Mouse (Mus musculus): ENCODE measurements around the gene Dhx37. TPM values are rescaled to one million over a fixed set of nuclear protein-coding genes. Genes with fewer than 3 reads are reported as not detected.
"Not testable (repeated sequence)": the region's sequence is repeated elsewhere in the genome, so short reads cannot be mapped to it uniquely, and the experiment has no call there.

The Dhx37 gene
- polyA plus RNA-seq, 1 experiment from 2014 or later: 7.2 TPM

DNA sequence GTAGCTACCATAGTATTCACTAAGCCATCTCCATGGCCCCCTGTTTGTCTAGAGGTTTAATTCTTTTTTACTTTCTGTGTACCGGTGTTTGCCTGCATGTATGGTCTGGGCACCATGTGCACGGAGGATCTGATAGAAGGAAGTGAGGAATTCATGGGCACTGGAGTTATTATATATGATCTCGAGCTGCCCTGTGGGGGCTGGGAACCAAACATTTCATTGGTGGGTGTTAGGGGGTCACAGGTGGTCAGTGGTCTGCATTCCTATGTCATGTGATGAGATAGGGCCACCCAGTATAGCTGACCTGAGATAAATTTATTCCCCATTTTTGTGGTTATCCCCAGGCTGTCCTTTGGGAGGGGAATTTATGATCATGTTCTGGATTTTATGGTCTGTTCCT lies 38.9 kb downstream of the Dhx37 start:
- Histone ChIP-seq H3K4me3 (ENCODE audit: low read depth, low read length) (no peak overlapping the region), H3K9me3 (replicated peaks; ENCODE audit: control insufficient read depth, low read length) (no peaks in the 10 kb centered on the region), H3K27ac (replicated peaks; ENCODE audit: low read depth, low read length) (peak overlapping the region; percentile 97; the same call in 1 of the 2 replicates), H3K4me1 (ENCODE audit: control insufficient read depth, insufficient read depth, low read length) (peaks cover 5% of the 10 kb centered on the region), H3K4me2 (ENCODE audit: low read depth, low read length) (no peak overlapping the region), H3K36me3 (replicated peaks; ENCODE audit: control insufficient read depth, insufficient read depth, low read depth, low read length) (no peaks in the 10 kb centered on the region), H3K27me3 (ENCODE audit: control insufficient read depth, insufficient read depth, low read length) (no peaks in the 10 kb centered on the region), H3K9ac (replicated peaks; ENCODE audit: low read length) (no peak overlapping the region)
- ATAC-seq (replicated peaks; ENCODE audit: insufficient number of reproducible peaks, low FRiP score, low TSS enrichment, low read depth): no peak
- DNase-seq (ENCODE audit: low spot score): no peak
- WGBS: 59% methylated on average over 3 of the region's 3 CpGs

GRCm38 (mm10) chr5:125393622-125394603 lies 40.0 kb downstream of the Dhx37 start:
- no peaks in the 10 kb centered on the region for H3K36me3 ChIP-seq (replicated peaks; ENCODE audit: control insufficient read depth, insufficient read depth, low read depth, low read length)
- H3K27ac ChIP-seq (replicated peaks; ENCODE audit: low read depth, low read length): peak overlapping the region; percentile 97
- peaks cover 5% of the 10 kb centered on the region for H3K4me1 ChIP-seq (ENCODE audit: control insufficient read depth, insufficient read depth, low read length)
- WGBS: 15% methylated on average over 22 of the region's 25 CpGs
- DNase-seq (ENCODE audit: low spot score) (peak; percentile 95), ATAC-seq (replicated peaks; ENCODE audit: insufficient number of reproducible peaks, low FRiP score, low TSS enrichment, low read depth) (peak; percentile 59; the same call in 1 of the 2 replicates)
- H3K4me2 ChIP-seq (ENCODE audit: low read depth, low read length): peak overlapping the region; percentile 39
- no peaks in the 10 kb centered on the region for H3K27me3 ChIP-seq (ENCODE audit: control insufficient read depth, insufficient read depth, low read length)
- peak overlapping the region; percentile 18; the same call in 1 of the 2 replicates for H3K4me3 ChIP-seq (ENCODE audit: low read depth, low read length)
- no peaks in the 10 kb centered on the region for H3K9me3 ChIP-seq (replicated peaks; ENCODE audit: control insufficient read depth, low read length)
- H3K9ac ChIP-seq (replicated peaks; ENCODE audit: low read length): peak overlapping the region; percentile 58

GRCm38 (mm10) chr5:125392977-125393621 lies 40.8 kb downstream of the Dhx37 start:
- H3K9me3 ChIP-seq (replicated peaks; ENCODE audit: control insufficient read depth, low read length): no peaks in the 10 kb centered on the region
- H3K9ac ChIP-seq (replicated peaks; ENCODE audit: low read length): peak overlapping the region; percentile 58
- DNase-seq (ENCODE audit: low spot score): peak; percentile 96
- peak overlapping the region; percentile 18 for H3K4me3 ChIP-seq (ENCODE audit: low read depth, low read length)
- H3K27ac ChIP-seq (replicated peaks; ENCODE audit: low read depth, low read length): peak overlapping the region; percentile 97
- WGBS: 0% methylated on average over 20 of the region's 20 CpGs
- H3K36me3 ChIP-seq (replicated peaks; ENCODE audit: control insufficient read depth, insufficient read depth, low read depth, low read length): no peaks in the 10 kb centered on the region
- peaks cover 5% of the 10 kb centered on the region for H3K4me1 ChIP-seq (ENCODE audit: control insufficient read depth, insufficient read depth, low read length)
- peak; percentile 92 for ATAC-seq (replicated peaks; ENCODE audit: insufficient number of reproducible peaks, low FRiP score, low TSS enrichment, low read depth)
- no peaks in the 10 kb centered on the region for H3K27me3 ChIP-seq (ENCODE audit: control insufficient read depth, insufficient read depth, low read length)
- peak overlapping the region; percentile 39 for H3K4me2 ChIP-seq (ENCODE audit: low read depth, low read length)

DNA sequence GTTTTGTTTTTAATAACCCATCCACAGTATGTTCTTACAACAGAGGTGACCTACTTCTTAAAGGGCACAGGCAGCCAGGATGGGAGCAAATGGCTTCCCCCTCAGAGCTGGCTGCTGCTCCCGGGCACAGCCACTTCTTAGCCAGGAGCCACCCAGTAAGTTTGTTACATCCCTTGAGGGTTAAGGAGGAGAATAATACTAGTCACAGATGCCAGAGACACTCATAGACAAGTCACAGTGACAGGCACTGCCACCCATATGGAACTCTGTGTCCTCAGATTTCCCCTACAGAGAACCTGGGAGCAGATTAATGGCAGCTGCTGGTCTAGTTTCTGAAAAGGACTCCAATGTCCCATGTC lies 41.3 kb downstream of the Dhx37 start:
- ATAC-seq (replicated peaks; ENCODE audit: insufficient number of reproducible peaks, low FRiP score, low TSS enrichment, low read depth): 0 out of 2 replicates have a peak, but pooled peaks have one; percentile 1

DNA sequence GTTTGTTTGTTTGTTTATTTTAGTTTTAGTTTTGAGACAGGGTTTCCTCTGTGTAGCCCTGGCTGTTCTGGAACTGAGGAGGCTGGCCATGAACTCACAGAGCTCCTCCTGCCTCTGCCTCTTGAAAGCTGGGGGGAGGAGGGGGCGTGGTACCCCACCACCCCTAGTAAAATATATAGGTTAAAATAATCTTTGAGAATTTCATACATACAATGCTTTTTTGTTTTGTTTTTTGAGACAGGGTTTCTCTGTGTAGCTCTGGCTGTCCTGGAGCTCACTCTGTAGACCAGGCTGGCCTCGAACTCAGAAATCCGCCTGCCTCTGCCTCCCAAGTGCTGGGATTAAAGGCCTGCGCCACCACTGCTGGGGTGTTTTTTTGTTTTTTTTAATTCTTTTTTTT lies 41.7 kb downstream of the Dhx37 start:
- not testable (repeated sequence) for H3K9ac ChIP-seq (replicated peaks; ENCODE audit: low read length); H3K4me3 ChIP-seq (ENCODE audit: low read depth, low read length); H3K4me2 ChIP-seq (ENCODE audit: low read depth, low read length); ATAC-seq (replicated peaks; ENCODE audit: insufficient number of reproducible peaks, low FRiP score, low TSS enrichment, low read depth); H3K36me3 ChIP-seq (replicated peaks; ENCODE audit: control insufficient read depth, insufficient read depth, low read depth, low read length); H3K27me3 ChIP-seq (ENCODE audit: control insufficient read depth, insufficient read depth, low read length); H3K9me3 ChIP-seq (replicated peaks; ENCODE audit: control insufficient read depth, low read length); H3K4me1 ChIP-seq (ENCODE audit: control insufficient read depth, insufficient read depth, low read length); DNase-seq (ENCODE audit: low spot score)
- WGBS: 92% methylated on average over 4 of the region's 4 CpGs
- peak overlapping the region; percentile 68 for H3K27ac ChIP-seq (replicated peaks; ENCODE audit: low read depth, low read length)

More for the DNA sequence above, 41.3 kb downstream of the Dhx37 start:
- 37% methylated on average over 1 of the region's 1 CpGs for WGBS
- no peak for DNase-seq (ENCODE audit: low spot score)
- H3K9me3 ChIP-seq (replicated peaks; ENCODE audit: control insufficient read depth, low read length): no peaks in the 10 kb centered on the region
- H3K4me2 ChIP-seq (ENCODE audit: low read depth, low read length): no peak overlapping the region
- peak overlapping the region; percentile 68 for H3K27ac ChIP-seq (replicated peaks; ENCODE audit: low read depth, low read length)
- peaks cover 5% of the 10 kb centered on the region for H3K4me1 ChIP-seq (ENCODE audit: control insufficient read depth, insufficient read depth, low read length)
- H3K9ac ChIP-seq (replicated peaks; ENCODE audit: low read length): peak overlapping the region; percentile 47
- H3K27me3 ChIP-seq (ENCODE audit: control insufficient read depth, insufficient read depth, low read length): no peaks in the 10 kb centered on the region
- no peak overlapping the region for H3K4me3 ChIP-seq (ENCODE audit: low read depth, low read length)
- H3K36me3 ChIP-seq (replicated peaks; ENCODE audit: control insufficient read depth, insufficient read depth, low read depth, low read length): no peaks in the 10 kb centered on the region

- 87% methylated on average over 5 of the region's 5 CpGs for WGBS
- H3K4me1 ChIP-seq (ENCODE audit: control insufficient read depth, insufficient read depth, low read length): peaks cover 5% of the 10 kb centered on the region
- DNase-seq (ENCODE audit: low spot score) (no peak), ATAC-seq (replicated peaks; ENCODE audit: insufficient number of reproducible peaks, low FRiP score, low TSS enrichment, low read depth) (no peak)
- no peak overlapping the region for H3K4me3 ChIP-seq (ENCODE audit: low read depth, low read length)
- no peak overlapping the region for H3K4me2 ChIP-seq (ENCODE audit: low read depth, low read length)
- H3K9me3 ChIP-seq (replicated peaks; ENCODE audit: control insufficient read depth, low read length): no peaks in the 10 kb centered on the region
- no peaks in the 10 kb centered on the region for H3K27me3 ChIP-seq (ENCODE audit: control insufficient read depth, insufficient read depth, low read length)
- no peak overlapping the region for H3K9ac ChIP-seq (replicated peaks; ENCODE audit: low read length)
- H3K36me3 ChIP-seq (replicated peaks; ENCODE audit: control insufficient read depth, insufficient read depth, low read depth, low read length): no peaks in the 10 kb centered on the region
- no peak overlapping the region for H3K27ac ChIP-seq (replicated peaks; ENCODE audit: low read depth, low read length)
Measured at GRCm38 (mm10) chr5:125391609-125392008, 42.3 kb downstream of the Dhx37 start.

- H3K4me1 ChIP-seq (ENCODE audit: control insufficient read depth, insufficient read depth, low read length): peaks cover 5% of the 10 kb centered on the region
- no peaks in the 10 kb centered on the region for H3K36me3 ChIP-seq (replicated peaks; ENCODE audit: control insufficient read depth, insufficient read depth, low read depth, low read length)
- no peak overlapping the region for H3K4me3 ChIP-seq (ENCODE audit: low read depth, low read length)
- no peaks in the 10 kb centered on the region for H3K9me3 ChIP-seq (replicated peaks; ENCODE audit: control insufficient read depth, low read length)
- no peak overlapping the region for H3K4me2 ChIP-seq (ENCODE audit: low read depth, low read length)
- H3K27me3 ChIP-seq (ENCODE audit: control insufficient read depth, insufficient read depth, low read length): no peaks in the 10 kb centered on the region
- 89% methylated on average over 3 of the region's 3 CpGs for WGBS
- H3K27ac ChIP-seq (replicated peaks; ENCODE audit: low read depth, low read length): no peak overlapping the region
- ATAC-seq (replicated peaks; ENCODE audit: insufficient number of reproducible peaks, low FRiP score, low TSS enrichment, low read depth) (no peak), DNase-seq (ENCODE audit: low spot score) (no peak)
- no peak overlapping the region for H3K9ac ChIP-seq (replicated peaks; ENCODE audit: low read length)
Measured at GRCm38 (mm10) chr5:125390906-125391477, 42.9 kb downstream of the Dhx37 start.
